ENCODE assay signal across 10 mouse cellular contexts in the genomic region with DNA sequence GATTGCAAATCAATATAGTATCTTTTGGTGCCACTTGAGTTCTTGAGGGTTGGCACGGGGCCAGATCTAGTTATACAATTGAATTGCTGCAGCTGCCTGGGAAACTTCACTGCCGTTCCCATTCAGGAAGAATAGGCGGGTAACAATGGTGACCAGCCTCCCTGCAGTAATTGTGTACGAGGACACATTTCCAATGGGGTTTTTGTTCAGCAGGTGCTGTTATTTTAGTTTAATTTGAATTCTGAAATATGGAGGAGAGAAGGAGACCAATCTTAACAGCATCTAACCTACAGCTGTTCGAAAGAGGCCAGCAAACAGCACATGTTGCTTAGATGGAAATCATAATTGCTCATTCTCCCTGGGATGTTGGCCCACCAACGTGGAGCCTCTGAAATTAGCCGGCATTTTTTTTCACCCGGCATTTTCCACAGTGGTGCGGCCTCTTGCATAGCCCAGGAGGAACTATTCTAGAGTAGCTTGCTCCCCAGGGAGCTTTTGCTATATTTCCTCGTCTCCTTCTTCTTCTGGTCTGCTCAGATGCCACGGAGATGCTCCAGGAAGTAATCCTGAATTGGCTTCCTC.
DNase-seq lines count a peak whose midpoint lies in the region; ATAC-seq lines count a peak whose summit lies in the region.
"Had no signal": no experiment of that assay in that cellular context is flagged by ENCODE, and none has a peak within 500 bp of the region (broad histone marks: within the 10 kb centered on the region; RNA-seq: fewer than 3 reads in every experiment).

No protein-coding gene starts in this region.

- no peaks in the 10 kb centered on the region for H3K4me1 ChIP-seq in embryonic facial prominence, embryonic 11.5 days (ENCODE audit: control insufficient read depth, insufficient read depth, low read length)
- peaks cover 21% of the 10 kb centered on the region for H3K4me1 ChIP-seq in embryonic facial prominence, embryonic 10.5 days
- H3K4me1 ChIP-seq in forebrain, embryonic 16.5 days (replicated peaks; ENCODE audit: control insufficient read depth, insufficient read depth, low read length): peaks cover 15% of the 10 kb centered on the region
- peaks cover 34% of the 10 kb centered on the region for H3K4me1 ChIP-seq in neural tube, embryonic 13.5 days (replicated peaks)

- 65% methylated on average over 11 of the region's 11 CpGs for WGBS in embryonic facial prominence, embryonic 11.5 days
- WGBS in embryonic facial prominence, embryonic 10.5 days: 66% methylated on average over 11 of the region's 11 CpGs
- WGBS in forebrain, embryonic 16.5 days: 9% methylated on average over 11 of the region's 11 CpGs
- WGBS in neural tube, embryonic 13.5 days: 22% methylated on average over 11 of the region's 11 CpGs

- no peak overlapping the region; the same call in 1 of the 2 replicates for H3K27ac ChIP-seq in embryonic facial prominence, embryonic 11.5 days (replicated peaks; ENCODE audit: low read depth, low read length)
- no peak overlapping the region for H3K27ac ChIP-seq in embryonic facial prominence, embryonic 10.5 days (replicated peaks)
- peak overlapping the region; percentile 29; the same call in 1 of the 2 replicates for H3K27ac ChIP-seq in forebrain, embryonic 16.5 days (ENCODE audit: low read length)
- no peak overlapping the region for H3K27ac ChIP-seq in neural tube, embryonic 13.5 days (replicated peaks)

- H3K4me2 ChIP-seq in embryonic facial prominence, embryonic 11.5 days (ENCODE audit: low read depth, low read length): no peak overlapping the region
- no peak overlapping the region for H3K4me2 ChIP-seq in forebrain, embryonic 16.5 days (ENCODE audit: low read length)
- peak overlapping the region; percentile 11; the same call in 1 of the 2 replicates for H3K4me2 ChIP-seq in neural tube, embryonic 13.5 days

- H3K9ac ChIP-seq in embryonic facial prominence, embryonic 11.5 days (replicated peaks; ENCODE audit: low read length): no peak overlapping the region
- H3K9ac ChIP-seq in forebrain, embryonic 16.5 days (replicated peaks; ENCODE audit: low read depth, low read length): no peak overlapping the region
- no peak overlapping the region for H3K9ac ChIP-seq in neural tube, embryonic 13.5 days

- no peaks in the 10 kb centered on the region for H3K36me3 ChIP-seq in embryonic facial prominence, embryonic 11.5 days (replicated peaks; ENCODE audit: control insufficient read depth, insufficient read depth, low read depth, low read length)
- no peaks in the 10 kb centered on the region for H3K36me3 ChIP-seq in embryonic facial prominence, embryonic 10.5 days (replicated peaks)
- H3K36me3 ChIP-seq in forebrain, embryonic 16.5 days (ENCODE audit: control insufficient read depth, insufficient read depth): no peaks in the 10 kb centered on the region
- no peaks in the 10 kb centered on the region for H3K36me3 ChIP-seq in neural tube, embryonic 13.5 days

- no peaks in the 10 kb centered on the region for H3K9me3 ChIP-seq in embryonic facial prominence, embryonic 11.5 days (replicated peaks; ENCODE audit: control insufficient read depth, low read length)
- no peaks in the 10 kb centered on the region for H3K9me3 ChIP-seq in embryonic facial prominence, embryonic 10.5 days
- no peaks in the 10 kb centered on the region for H3K9me3 ChIP-seq in forebrain, embryonic 16.5 days (ENCODE audit: control insufficient read depth, low read length)
- no peaks in the 10 kb centered on the region for H3K9me3 ChIP-seq in neural tube, embryonic 13.5 days

- DNase-seq in embryonic facial prominence, embryonic 11.5 days (ENCODE audit: low spot score): peak; percentile 50
- DNase-seq in embryonic facial prominence, embryonic 10.5 days (ENCODE audit: low spot score): no peak
- DNase-seq in ovary, postnatal 14 days (ENCODE audit: low spot score): peak; percentile 5
- DNase-seq in ovary, postnatal 36 days (ENCODE audit: low spot score): no peak
- DNase-seq in spleen, adult 18-20 months: no peak
- no peak for DNase-seq in cerebellum, adult 18-20 months
- DNase-seq: heart, postnatal 4 days; kidney, adult 8-10 months had no signal

- H3K27me3 ChIP-seq in embryonic facial prominence, embryonic 11.5 days (ENCODE audit: control insufficient read depth, insufficient read depth, low read length): no peaks in the 10 kb centered on the region
- no peaks in the 10 kb centered on the region for H3K27me3 ChIP-seq in embryonic facial prominence, embryonic 10.5 days (replicated peaks; ENCODE audit: low read depth, poor library complexity, severe bottlenecking)
- H3K27me3 ChIP-seq in forebrain, embryonic 16.5 days (replicated peaks; ENCODE audit: control insufficient read depth, insufficient read depth, low read length): peaks cover 13% of the 10 kb centered on the region; the same call in 1 of the 2 replicates
- peaks cover 19% of the 10 kb centered on the region for H3K27me3 ChIP-seq in neural tube, embryonic 13.5 days

- H3K4me3 ChIP-seq in embryonic facial prominence, embryonic 11.5 days (ENCODE audit: low read depth, low read length): no peak overlapping the region
- no peak overlapping the region for H3K4me3 ChIP-seq in embryonic facial prominence, embryonic 10.5 days
- H3K4me3 ChIP-seq in forebrain, embryonic 16.5 days (replicated peaks; ENCODE audit: low read length): no peak overlapping the region
- no peak overlapping the region for H3K4me3 ChIP-seq in neural tube, embryonic 13.5 days

- ATAC-seq in embryonic facial prominence, embryonic 11.5 days (replicated peaks; ENCODE audit: insufficient number of reproducible peaks, low FRiP score, low TSS enrichment, low read depth): no peak
- peak; percentile 70 for ATAC-seq in forebrain, embryonic 16.5 days
- ATAC-seq in neural tube, embryonic 13.5 days (ENCODE audit: low read depth): peak; percentile 52; the same call in 1 of the 2 replicates

Comparison
In these comparisons a context has a peak if more than half of its experiments do, and no peak if none do; other contexts are left out.
1. DNase-seq: peak in embryonic facial prominence, embryonic 11.5 days (single experiment) and ovary, postnatal 14 days (single experiment); none in embryonic facial prominence, embryonic 10.5 days (single experiment), ovary, postnatal 36 days (single experiment), spleen, adult 18-20 months (0 of 2) and cerebellum, adult 18-20 months (0 of 2).